8 mouse cellular contexts compared by ENCODE assay signal in genomic region chr17:24736330-24737051, GRCm38 (mm10). TPM values are rescaled to one million over a fixed set of nuclear protein-coding genes. Genes with fewer than 3 reads are reported as not detected.
DNase-seq lines count a peak whose midpoint lies in the region; ATAC-seq and TF ChIP-seq lines count a peak whose summit lies in the region.

Gene Msrb1, plus strand, starts transcription at chr17:24736642.

- H3K4me3 ChIP-seq in hindbrain, embryonic 13.5 days = peak within 1 kb of the TSS; percentile 51

- TF ChIP-seq CTCF in Patski (IDR thresholded peaks at IDR 0.05) = no peak

- peak within 1 kb of the TSS; percentile 68 for H3K4me2 ChIP-seq in hindbrain, embryonic 13.5 days

- WGBS in hindbrain, embryonic 13.5 days = 1% methylated on average over 29 of the region's 29 CpGs

- no peaks in the 10 kb centered on the region for H3K27me3 ChIP-seq in Patski
- H3K27me3 ChIP-seq in hindbrain, embryonic 13.5 days = 0 out of 2 replicates have a peak, but pooled peaks cover 8% of the 10 kb centered on the region

- POLR2A ChIA-PET in Patski (lab: Charles Lee) = interaction anchor here (0.9 to 1.2 kb wide), 2 partner anchors 12 to 15 kb away, joined by 3 read pairs; partner anchors contain the start of gene Ndufb10

- CTCF ChIA-PET in Patski (lab: Charles Lee) = interaction anchor here (1.0 to 4.9 kb wide), 6 partner anchors 9 to 81 kb away, joined by 3 to 22 read pairs (median 4); partner anchors contain the start of genes Ndufb10 and Rpl3l

- DNase-seq in Patski (ENCODE audit: low read depth, low spot score) = peak; percentile 68
- peak; percentile 92 for DNase-seq in cerebellum, postnatal 14 days
- DNase-seq in frontal cortex, postnatal 14 days (ENCODE audit: low spot score in 2 of 2) = peak; percentile 88 to 90
- DNase-seq in layer of hippocampus, postnatal 25 days (ENCODE audit: extremely low spot score in 1 of 2, low spot score in 1 of 2) = peak; percentile 64 to 74
- DNase-seq in lung, postnatal 25 days (ENCODE audit: low spot score) = peak; percentile 99
- peak; percentile 97 for DNase-seq in retina, embryonic 14.5 days (ENCODE audit: low spot score)
- peak; percentile 94 for DNase-seq in thymus, postnatal 4 days

- H3K36me3 ChIP-seq in hindbrain, embryonic 13.5 days = peaks cover 10% of the 10 kb centered on the region; the same call in 1 of the 2 replicates

- peaks cover 27% of the 10 kb centered on the region for H3K4me1 ChIP-seq in hindbrain, embryonic 13.5 days (replicated peaks)

- in situ Hi-C loops in Patski (cut with MboI; ENCODE audit: low pct_unique_long_range_greater_than_20kb) = no loop called here

- peak within 1 kb of the TSS; percentile 69 for H3K9ac ChIP-seq in hindbrain, embryonic 13.5 days

- ATAC-seq in Patski = peak; percentile 81
- peak; percentile 94 for ATAC-seq in hindbrain, embryonic 13.5 days (ENCODE audit: low FRiP score)

- H3K9me3 ChIP-seq in hindbrain, embryonic 13.5 days = no peaks in the 10 kb centered on the region

- H3K27ac ChIP-seq in hindbrain, embryonic 13.5 days = peak within 1 kb of the TSS; percentile 73; the same call in 1 of the 2 replicates

RNA-seq across cellular contexts. Expression of gene Msrb1, which starts in this region (rescaled TPM):
- 100 TPM for polyA plus RNA-seq in Patski (2021)
- polyA plus RNA-seq in hindbrain, embryonic 13.5 days (2015; fragmentation: Nextera tagmentation; extraction: Ambion mirVana) = 20.2 and 24.0 TPM in 2 replicates
- total RNA-seq in layer of hippocampus, postnatal 25 days (2021) = 10 to 100 TPM; 40.5 to 46.2 TPM

Comparison
In these comparisons a context has a peak if more than half of its experiments do, and no peak if none do; other contexts are left out.
1. Peak in every context shown above with its lines: DNase-seq, ATAC-seq, H3K4me3 ChIP-seq and H3K27ac ChIP-seq.